Mouse (Mus musculus) B cell, adult 2 months (primary cell): ENCODE data around the gene Lrrc4b.
A peak's percentile ranks its signal among the peaks of the same experiment; 100 is the strongest.

Experiments
- DNase-seq, 2 experiments: peaks; one replicate each; pipeline ENCODE4 v3.0.0; 2022

The Lrrc4b gene

DNA sequence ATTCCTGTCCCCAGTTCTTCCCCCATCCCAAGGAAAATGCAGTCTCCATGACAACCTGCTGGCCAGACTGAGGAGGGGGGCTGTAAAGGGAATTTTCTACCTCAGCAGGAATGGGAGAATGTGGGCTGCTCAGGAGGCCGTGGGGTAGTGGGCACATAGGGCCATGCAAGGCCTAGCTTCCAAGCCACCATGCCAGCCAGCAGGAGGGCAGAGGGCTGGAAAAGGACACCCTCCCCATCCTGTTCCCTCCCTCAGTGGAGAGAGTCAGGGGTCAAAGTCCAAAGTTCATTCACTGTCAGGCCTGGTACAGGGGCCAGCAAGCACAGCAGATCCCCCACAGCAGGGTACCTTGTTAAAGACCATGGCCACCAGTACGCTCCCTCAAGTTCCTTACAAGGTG, 36.3 kb downstream of the Lrrc4b start, which contains the start of gene Aspdh:
Aspdh (plus strand) TSS at position 281 of the 400 bp plus-strand sequence.
- no peak for DNase-seq

DNA sequence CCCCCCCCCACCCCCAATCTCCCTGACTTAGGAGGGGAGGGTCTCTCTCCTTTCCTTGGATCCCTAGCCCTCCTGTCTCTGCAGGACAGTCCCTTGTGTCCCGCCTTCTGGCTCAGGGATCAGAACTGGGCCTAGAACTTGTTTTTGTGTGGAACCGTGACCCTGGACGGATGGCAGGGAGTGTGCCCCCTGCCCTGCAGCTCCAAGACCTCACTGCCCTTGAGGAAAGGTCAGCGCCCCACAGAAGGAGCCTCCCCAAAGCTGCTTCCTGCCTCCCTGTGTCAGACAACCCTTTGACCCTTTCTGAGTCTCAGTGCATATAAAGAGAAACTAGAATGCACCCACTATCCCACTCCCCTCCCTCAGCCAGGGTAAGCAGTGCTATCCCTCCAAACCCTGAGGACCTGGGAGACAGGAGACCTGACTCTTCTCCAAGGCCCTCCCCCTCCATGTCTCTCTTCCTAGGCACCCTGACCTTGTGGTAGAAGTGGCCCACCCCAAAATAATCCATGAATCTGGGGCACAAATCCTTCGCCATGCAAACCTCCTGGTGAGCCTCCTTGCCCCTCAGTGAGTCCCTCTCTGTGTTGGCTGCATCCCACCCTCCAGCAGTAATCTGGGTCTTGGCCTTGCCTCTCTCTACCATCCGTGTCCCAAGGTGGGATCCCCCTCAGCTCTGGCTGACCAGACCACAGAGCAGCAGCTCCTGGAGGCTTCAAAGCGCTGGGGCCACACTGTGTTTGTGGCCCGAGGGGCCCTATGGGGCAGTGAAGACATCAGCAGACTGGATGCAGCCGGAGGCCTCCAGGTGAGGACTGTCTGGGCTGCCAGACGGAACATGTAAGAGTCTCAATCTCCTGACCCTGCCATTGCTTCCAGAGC, 37.4 kb downstream of the Lrrc4b start:
- DNase-seq = no peak

DNA sequence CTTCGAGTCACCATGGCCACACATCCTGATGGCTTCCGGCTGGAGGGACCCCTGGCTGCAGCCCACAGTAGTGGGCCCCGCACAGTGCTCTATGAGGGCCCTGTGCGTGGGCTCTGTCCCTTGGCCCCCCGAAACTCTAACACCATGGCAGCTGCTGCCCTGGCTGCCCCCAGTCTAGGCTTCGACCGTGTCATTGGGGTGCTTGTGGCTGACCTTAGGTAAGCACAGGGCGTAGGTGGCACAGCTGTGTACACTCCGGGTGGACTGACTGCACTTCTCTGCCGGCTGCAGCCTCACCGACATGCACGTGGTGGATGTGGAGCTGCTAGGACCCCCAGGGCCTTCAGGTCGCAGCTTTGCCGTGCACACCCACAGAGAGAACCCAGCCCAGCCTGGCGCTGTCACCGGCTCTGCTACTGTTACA, 38.1 kb downstream of the Lrrc4b start:
- no peak for DNase-seq

DNA sequence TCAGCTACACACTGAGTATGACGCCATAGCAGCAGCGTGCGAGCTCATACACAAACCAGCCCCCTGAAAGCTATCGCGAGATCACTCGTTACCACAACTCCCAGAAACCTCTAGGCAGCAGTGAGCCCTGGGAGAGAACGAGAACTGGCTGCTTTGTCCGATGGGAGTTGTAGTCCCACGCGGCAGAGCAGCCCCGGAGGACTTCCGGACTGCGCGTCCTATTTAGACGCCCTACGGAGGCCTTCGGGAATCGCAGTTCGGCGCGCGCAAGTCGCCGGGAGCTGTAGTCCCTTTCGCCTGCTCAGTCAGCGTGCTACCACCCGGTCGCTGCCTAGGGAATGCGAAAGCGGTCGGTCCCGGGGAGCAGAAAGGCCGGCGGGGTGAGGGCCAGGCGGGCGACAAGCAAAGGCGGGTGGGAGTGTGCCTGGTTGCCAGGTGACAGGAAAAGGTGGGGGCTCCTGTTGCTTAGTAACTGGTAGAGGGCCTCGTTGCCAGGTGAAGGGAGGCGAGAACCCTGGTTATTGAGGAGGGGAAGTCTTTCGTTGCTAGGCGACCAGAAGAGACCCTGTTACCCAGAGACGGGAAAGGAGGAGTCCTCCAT, 39.1 kb downstream of the Lrrc4b start, which contains the start of gene Josd2:
Josd2 (plus strand) TSS at position 170 of the 601 bp plus-strand sequence.
- DNase-seq = peak; percentile 90 to 93

DNA sequence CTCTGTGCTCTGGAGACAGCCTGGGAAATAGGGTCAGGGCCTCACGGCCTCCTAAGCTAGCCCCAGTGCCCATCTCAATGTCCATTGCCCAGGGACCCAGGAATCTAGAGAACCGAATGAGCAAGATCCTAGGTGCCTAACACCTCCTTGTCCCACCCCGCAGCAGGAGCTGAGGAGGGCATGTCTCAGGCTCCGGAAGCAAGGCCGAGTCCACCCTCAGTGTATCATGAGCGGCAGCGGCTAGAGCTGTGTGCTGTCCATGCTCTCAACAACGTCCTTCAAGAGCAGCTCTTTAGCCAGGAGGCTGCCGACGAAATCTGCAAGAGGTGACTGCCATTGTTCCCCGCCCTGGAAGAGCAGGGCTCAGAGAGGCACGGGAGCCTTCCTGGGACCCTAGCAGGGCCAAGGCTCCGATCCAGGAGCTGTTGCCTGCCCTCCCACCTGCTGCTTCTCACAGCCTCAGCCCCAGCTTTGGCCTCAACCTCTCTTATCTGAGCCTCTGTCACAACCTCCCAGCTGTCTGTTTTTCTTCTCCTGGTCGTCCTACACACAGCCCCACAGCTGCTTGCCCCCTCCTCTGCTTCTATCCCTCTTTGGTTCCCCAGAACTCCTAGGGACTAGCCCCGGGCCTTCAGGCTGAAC, 39.9 kb downstream of the Lrrc4b start:
- DNase-seq = no peak

DNA sequence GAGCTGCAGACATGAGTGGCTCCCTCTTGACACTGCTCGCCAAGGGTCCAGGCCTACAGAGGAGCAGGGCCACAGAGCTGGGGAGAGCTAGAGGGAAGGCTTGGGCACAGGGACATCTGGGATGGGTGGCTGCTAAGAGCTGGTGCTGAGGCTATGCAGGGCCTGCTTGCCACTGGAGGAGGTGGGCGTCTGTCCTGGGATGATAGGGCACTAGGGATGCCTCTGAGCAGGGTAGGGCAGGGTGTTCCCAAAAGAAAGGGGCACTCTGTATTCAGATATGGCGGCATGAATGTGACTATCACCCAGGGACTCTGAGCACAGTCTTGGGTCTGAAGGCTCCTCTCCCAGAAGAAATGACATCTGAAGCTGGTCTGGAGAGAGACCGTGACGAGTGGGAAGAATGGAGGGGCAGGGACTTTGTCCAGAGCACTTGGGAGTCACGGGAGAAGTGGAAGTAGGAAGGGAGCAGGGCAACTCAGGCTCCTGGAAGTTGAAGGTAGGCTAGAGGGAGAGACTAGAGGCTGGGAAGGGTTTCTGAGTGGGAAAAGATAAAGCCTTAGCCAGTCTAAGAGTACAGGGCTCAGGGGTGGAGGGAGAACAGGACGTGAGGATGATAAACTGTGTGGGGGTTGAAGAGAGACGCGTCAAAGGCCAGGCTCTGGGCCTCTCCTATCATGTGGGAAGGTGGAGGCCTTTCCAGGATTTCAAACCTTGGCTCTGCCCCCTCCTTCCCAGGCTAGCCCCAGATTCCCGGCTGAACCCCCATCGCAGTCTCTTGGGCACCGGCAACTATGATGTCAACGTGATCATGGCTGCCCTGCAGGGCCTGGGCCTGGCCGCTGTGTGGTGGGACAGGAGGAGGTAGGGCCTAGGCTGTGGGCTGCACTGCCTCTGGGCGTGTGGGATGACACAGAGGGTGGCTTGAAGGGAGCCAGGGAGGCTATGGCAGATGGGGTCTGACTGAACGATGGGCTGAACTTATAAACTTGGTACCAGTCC, 41.2 kb downstream of the Lrrc4b start:
- DNase-seq = no peak

DNA sequence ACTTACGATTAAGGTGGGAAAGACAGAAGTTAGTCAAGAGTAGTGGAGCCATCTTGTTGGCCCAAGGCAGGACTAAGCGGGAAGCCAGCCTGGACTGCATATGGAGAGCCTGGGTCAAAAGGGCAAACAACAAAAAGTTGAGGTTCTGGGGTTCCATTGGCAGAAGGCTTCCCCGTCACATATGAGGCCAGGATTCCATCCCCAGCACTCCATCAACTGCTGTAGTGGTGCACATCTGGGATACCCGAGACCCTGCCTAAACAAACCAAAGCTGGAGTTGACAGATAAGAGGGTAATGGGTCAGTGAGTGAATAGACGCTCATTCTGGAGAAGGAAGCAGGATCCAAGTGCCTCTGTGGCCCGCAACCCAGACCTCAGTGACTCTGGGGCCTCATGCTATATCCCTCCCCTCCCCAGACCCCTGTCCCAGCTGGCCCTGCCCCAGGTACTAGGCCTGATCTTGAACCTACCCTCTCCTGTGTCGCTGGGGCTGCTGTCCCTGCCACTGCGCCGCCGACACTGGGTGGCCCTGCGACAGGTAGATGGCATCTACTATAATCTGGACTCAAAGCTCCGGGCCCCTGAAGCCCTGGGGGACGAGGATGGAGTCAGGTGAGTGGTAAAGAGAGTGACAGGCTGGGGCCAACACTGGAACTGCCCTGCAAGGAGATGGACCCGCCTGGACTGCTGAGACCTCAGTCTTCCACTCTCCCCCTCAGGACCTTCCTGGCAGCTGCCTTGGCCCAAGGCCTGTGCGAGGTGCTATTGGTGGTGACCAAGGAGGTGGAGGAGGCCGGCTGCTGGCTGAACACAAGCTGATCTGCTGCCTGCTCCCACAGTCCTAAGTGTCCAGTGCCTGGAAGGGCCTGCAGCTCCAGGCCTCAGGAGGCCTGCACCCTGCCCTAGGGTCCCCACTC, 42.1 kb downstream of the Lrrc4b start:
- DNase-seq = no peak

DNA sequence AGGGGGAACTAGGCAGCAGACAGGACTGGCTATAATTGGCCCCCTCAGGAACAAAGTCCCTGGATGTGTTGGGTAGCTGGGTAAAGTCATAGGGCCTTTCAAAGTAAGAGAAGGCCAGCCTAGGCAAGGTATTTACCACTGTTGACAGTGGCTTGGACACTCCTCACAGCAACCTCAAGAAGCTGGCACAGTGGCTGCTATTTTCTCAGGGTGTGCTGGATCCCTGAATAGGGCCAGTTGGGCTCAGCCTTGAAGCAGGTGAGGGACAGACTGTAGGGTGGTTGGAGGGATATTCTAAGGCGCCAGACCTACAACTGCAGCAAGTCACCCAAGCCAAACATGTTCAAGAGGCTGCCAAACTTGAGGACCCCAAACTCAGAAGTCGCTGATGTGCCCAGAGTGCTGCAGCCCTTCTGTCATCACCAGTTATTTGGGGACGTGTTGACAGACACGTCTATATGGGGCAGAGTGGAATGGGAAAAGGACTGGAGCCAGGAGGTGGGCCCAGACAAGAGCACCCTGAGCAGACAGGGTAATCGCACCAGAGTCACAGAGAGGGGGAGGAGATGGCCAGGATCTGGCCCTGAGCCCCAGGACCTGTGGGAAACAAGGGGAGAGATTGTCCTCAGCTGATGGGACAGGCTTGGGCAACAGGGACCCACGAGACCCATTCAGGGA, 43.2 kb downstream of the Lrrc4b start:
- no peak for DNase-seq

DNA sequence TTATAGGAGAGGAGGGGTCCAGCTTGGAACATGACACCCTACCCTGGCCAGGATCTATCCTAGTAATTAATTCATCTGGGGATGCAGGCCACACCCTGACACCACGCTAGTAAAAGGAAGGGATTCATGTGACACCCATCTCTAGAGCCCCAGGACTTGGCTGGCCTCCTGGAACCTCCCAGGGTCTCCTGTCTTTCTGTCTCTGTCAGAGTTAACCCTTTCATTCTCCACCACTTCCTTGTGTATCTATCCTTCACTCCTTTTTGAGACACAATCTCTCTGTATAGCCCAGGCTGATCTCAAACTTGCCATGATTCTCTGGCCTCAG, 43.7 kb downstream of the Lrrc4b start:
- DNase-seq = no peak

DNA sequence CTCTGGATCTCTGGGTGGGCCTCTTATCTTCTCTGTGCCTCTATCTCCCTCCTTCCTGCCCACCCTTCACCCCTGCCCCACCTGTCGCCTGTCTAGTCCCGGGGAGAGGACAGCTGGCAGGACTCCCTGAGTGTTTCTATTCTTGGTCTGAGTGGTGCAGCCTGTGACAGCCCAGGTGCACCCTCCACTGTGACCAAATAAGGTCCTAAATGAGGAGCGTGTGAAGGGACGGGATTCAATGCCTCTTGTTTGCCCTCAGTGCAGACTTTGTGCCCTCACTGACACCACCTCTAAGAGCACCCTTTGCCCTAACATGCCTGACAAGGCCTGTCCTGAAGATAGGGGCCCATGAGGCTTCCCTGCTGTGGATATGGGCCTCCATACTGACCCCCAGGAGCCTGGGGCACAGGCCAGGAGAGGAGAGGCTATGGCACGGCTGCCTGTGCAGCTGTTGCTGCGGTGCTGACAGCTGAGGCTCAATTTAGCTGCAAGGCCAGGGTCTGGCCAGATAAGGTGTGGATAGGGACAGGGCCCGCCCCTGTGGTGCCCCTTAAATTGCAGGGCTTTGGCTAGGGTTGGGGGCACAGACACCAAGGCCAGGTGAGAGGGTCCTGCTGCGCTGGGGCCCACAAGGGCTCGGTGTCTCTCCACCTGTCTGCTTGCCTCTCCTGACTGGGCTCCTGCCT, 44.3 kb downstream of the Lrrc4b start:
- DNase-seq = no peak

DNA sequence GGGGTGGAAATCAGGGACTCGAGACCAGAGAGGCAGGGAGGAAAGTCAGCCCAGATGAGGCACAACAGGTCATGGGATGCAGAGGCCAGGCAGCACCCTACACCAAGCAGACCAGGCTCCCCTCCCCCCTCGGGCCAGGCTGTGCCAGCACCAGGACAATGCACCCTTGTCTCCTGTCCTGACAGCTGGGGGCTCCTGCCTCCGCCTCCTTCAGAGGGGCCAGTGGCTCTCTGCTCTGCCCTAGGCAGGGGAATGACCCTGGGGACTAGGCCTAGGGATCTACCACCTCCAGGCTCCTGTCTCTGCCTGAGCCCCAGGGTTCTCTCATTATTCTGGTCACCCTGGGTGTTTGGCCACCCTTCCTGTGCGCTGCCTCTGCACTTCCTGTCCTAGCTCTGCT, 45.6 kb downstream of the Lrrc4b start:
- DNase-seq = no peak

DNA sequence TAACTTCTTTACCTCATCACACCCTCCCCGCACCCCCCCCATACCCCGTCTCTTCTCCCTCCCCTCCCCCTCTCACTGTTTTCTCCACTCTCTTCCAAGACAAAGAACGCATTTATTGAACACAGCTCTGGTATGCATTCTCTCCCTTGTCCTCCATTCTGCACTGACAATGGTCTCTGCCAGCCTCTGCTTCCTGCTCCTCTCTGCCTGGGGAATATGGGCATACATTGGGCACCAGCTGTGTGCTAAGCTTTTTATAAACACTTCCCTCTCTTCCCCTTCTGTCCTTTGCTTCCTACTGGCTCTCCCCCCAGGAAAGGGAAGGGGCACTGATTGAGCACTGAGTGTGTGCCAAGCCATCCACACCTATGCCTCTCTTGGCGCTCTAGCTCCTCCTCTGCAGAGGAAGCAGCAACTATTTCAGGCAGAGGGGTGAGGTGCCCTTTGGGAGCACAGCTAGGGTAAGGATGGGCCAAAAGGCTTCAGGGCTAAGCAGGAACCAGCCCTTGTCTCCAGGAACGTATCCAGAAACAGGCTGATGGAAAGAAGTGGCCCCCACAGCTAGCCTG, 46.3 kb downstream of the Lrrc4b start:
- DNase-seq = no peak

DNA sequence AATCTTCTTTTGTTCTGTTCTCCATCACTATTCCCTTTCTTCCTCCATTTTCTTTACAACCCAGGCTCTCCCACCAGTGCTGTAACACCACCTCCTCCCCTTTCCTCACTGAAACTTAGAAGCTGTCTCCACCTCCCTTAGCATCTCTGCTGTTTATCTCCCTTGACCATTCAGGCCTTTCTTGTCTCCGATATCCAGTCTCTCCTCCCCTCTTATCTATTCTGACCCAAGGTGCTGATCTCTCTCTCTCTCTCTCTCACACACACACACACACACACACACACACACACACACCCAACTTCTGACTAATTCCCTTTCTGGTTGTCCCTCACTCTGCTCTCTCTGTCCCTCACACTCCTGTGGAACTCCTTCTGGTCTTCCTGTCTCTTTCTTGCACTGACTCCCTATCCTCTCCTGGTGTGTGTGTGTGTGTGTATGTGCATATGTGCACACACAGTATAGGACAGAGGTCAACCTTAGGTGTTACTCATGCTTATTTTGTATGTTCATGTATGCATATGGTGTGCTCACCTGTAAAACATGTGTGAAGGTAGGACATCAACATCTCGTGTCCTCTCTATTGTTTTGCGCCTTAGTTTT, 54.1 kb downstream of the Lrrc4b start:
- DNase-seq = no peak

DNA sequence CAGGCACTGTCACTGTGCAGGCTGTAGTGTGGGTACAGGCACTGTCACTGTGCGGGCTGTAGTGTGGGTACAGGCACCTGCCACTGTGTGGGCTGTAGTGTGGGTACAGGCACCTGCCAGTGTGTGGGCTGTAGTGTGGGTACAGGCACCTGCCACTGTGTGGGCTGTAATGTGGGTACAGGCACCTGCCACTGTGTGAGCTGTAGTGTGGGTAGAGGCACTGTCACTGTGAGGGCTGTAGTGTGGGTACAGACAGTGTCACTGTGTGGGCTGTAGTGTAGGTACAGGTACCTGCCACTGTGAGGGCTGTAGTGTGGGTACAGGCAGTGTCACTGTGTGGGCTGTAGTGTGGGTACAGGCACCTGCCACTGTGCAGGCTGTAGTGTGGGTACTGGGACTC, 55.3 kb downstream of the Lrrc4b start:
- DNase-seq = no peak

DNA sequence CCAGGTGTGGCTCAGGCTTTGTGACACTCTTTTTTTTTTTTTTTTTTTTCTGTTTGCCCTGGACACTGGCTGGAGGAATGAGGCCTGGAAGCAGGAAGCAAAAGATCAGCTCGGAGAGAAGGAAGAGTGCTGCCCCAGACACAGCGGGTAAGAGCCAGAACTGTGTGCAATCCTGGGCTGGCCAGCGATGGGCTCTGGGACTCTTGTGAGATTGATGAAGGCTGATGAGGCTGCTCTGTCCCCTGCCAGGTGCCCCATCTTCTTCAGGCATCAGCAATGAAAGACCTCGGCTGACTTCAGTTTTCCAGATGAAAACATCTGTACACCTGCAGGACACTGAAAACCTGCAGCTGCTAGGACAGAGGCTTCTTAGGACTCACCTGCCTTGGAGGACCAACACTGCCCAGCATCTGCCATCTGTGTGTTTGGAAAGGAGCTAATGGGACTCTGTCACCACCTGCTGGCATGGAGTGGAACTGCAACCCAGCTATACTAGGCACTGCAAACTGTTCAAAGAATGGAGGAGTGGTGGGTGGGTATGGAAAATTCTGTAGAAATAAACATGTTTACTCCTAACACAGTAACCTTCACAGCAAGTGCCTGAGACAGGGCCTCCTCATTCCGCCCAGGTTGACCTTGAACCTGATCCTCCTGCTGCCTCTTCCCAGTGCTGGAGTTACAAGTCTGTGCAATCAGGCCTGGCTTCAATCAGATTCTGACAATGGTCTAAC, 56.2 kb downstream of the Lrrc4b start:
- peak; percentile 81 to 83 for DNase-seq

DNA sequence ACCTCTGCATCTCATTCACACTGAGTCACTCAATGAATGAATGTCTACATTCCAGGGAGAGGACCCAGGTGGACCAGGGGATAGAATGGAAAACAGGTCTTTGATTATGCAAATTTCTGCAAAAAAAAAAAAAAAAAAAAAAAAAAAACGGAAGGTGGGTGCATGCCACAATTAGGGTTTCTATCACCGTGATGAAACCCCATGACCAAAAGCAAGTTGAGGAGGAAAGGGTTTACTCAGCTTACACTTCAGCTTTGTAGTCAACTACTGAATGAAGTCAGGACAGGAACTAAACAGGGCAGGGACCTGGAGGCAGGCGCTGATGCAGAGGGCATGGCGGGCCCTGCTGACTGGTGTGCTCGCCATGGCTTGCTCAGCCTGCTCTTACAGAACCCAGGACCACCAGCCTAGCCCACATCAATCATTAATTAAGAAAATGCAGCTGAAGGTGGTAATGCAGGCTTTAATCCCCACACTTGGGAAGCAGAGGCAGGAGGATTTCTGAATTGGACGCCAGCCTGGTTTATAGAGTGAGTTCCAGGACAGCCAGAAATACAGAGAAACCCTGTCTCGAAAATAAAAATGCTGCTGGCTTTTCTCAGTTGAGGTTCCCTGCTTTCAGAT, 56.9 kb downstream of the Lrrc4b start:
- no peak for DNase-seq

DNA sequence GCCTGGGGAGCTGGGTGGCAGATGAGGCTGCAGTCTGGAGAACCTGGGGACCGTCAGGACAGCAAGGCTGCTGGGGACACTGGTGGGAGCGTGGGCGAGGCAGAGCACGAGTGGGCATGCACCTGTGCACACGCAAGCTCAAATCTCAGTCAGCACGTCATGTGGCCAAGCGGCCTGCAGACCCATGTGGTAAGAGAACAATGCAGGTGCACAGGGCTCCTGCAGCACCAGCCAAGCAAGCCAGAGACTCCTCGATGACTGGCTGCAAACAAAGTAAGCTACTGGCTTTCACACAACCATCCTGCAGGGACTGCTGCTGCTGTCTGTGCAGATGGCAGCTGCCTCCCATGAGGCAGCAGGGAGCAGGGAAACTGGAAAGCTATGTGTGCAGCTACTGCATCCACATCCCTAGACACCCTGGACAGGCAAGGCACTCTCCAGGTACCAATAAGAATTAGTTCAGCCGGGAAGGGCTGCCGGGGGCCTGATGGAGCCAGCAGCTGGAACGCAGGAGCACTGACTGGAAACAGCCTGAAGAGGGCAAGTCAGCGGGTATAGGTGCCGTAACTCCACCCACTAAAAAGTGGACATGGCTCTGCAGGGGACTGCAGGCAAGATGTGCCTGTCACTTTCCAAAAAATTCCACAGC, 58.2 kb downstream of the Lrrc4b start:
- no peak for DNase-seq

DNA sequence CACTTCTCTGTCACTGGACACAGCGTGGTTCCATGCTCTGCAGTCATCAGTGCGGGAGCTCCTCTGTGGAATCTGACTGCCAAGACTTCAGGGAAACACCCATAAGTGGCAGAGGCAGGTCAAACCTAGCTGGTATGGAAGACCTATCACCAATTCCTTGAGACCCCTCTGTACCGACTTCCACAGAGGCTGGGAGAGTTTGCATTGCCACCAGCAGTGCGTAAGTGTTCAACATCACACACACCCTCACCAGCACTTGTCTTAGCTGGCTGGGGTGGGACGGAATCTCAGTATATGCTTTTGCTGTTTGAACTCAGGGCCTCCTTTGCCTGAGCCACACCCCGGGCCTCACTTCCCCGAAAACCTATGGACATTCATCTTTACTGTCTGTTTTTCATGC, 59.1 kb downstream of the Lrrc4b start:
- no peak for DNase-seq
